Mouse (Mus musculus) kidney, adult 9 months (tissue): ENCODE results near the gene Hist3h2a.

ENCODE experiments used
- DNase-seq: peaks from one replicate; pipeline ENCODE4 v3.0.0; 2022

The Hist3h2a gene

GRCm38 (mm10) chr11:58954420-58955142 lies at the start of gene Hist3h2a, which contains the start of gene Trim17:
TSS of gene Hist3h2a (plus strand) at chr11:58954685.
TSS of gene Trim17 (plus strand) at chr11:58954685.
- peak; percentile 98 for DNase-seq

- peak; percentile 35 for DNase-seq
These were observed 49.6 kb upstream of the Hist3h2a start for GRCm38 (mm10) chr11:58904838-58905237.

- DNase-seq: no peak
These were observed 40.7 kb upstream of the Hist3h2a start for GRCm38 (mm10) chr11:58913776-58914175.

- peak; percentile 34 for DNase-seq
These were observed 39.9 kb upstream of the Hist3h2a start for GRCm38 (mm10) chr11:58914461-58915028.

DNA sequence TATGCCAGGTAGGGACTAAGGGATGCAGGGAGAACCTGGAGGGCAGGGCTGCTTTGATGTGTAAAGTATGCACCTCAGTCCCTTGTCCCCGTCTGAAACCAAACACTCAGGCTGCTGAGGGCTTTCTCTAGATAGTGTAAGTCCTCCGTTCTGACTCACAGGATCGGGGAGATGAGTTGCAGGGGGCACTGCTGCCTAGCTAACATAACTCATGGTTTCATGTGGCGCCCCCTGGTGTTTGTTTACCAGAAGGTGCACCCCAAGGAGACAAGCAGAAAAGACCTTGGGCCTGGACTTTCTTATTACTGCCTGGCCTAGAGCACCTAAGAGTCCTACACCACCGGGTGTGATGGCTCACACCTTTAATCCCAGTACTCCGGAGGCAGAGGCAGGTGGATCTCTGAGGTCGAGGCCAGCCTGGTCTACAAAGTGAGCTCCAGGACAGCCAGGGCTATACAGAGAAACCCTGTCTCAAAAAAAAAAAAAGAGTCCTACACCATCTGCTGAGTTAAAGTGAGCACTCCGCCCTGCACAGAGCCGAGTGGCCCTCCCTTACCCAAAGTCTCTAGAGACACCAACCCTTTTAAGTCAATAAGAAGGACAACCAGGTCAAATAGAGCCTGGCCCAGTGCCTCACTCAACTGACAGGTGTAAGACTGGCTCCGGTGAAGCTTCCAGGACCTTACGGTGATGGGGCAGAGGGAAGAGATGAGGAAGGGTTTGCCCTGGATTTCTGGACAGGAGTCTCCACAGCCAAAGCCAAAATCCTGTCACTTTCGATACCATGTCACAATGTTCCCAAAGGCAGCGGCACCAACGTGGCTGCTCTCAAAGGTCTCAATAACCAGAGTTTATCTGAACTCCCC lies 37.4 kb upstream of the Hist3h2a start:
- peak; percentile 48 for DNase-seq

DNA sequence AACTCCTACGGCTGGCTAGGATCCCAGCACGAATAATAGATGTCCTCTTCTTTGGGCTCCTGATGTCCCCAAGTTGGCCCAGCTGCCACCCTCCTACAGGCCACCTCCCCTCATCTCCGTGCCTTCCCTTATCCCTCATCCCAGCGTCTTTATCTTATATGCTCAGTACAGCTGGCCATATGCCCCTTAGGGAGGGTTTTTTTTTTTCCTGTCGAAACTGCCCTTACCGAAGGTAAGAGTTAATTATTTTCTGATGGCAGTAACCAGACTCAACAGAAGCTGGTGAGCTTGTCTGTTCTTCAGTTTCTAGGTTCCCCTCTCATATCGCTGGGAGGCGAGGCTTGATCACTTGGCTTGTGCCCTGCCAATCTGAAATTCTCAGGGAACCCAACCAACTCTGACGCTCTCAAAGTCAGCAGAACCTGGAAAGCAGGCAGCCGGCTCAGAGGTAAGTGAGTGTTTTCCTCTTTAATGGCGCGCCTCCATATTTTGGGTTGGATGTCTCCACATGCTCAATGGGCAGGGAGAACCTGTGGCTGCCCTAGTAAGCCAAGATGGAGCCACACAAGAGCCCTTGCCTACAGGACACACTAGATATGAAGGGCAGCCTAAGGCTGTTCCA lies 36.6 kb upstream of the Hist3h2a start, which contains the start of gene Btnl10:
Gene Btnl10, plus strand, starts transcription at position 164 of the 622 bp plus-strand sequence.
- DNase-seq: no peak

DNA sequence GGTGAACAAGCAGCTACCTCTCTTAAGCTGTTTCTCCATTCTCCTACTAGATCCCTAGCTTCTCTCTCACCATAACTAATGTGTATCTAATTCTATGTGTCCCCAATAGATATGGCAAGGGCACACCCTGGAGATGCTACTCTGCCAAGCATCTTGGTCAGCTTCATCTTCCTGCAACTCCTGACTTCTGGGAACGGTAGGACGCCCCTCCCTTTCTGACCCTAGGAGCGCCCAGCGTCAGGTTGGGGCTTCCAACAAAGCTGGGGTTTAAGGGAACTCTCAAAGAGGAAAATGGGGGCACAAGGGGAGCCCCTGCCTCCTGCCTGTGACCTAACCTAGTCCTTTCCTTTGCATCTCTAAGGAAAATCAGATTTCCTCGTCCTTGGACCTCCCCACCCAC lies 35.7 kb upstream of the Hist3h2a start:
- no peak for DNase-seq

GRCm38 (mm10) chr11:58922420-58922819 lies 32.1 kb upstream of the Hist3h2a start:
- no peak for DNase-seq

DNA sequence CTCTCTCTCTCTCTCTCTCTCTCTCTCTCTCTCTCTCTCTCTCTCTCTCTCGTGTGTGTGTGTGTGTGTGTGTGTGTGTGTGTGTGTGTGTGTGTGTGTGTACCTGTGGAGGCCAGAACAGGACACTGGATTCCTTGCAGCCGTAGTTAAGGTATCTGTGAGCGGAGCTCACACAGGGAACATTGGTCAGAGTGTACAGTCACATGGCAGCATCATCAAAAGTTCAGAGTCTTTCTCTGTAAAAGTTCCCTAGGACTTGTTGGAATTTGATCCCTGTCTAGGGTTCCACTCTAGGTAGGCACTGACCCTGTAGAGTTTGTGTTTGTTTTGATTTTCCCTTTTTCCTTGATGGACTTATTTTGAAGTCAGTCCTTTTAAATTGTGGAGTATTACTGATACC lies 27.8 kb upstream of the Hist3h2a start:
- peak; percentile 81 for DNase-seq

- DNase-seq: no peak
These were observed 27.4 kb upstream of the Hist3h2a start for GRCm38 (mm10) chr11:58927053-58927452.

DNA sequence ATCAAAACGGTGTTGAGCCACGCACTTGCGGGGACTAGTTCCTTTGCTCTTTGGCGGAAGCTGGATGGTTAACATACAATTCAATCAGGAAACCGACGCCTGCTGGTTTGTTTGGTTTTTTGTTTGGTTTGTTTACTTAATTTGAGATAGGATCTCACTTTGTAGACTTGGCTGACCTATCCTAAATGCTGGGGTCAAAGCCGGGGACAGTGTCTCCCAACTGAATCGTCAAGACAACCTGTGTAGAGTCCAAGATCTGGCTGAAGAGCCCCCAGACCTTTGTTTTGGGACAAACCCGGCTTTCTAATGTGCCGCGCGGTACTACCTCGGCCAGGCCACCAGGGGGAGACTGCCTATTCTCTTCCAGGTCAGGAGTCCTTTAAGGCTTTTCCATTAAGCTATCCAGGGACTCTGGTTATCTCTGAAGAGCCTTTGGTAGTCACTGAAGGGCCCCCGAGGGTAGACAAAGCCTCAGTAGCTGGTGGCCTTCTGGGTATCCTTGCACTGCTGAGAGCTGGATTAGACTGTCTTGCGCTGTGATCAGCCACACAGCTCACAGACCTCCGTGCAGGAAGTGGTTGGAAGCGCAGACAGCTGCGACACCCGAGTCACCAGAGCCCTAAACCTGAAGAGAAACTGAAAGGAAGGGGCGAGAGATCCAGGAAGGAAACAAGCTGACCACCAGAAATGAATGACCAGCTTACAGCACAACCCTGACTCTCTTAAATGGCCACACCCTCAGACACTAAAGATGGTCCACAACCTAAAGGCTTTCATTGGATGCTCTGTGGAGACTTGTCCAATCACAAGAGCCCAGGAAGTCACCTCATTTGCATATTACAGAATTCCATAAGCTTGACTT lies 26.5 kb upstream of the Hist3h2a start:
- peak; percentile 71 for DNase-seq

GRCm38 (mm10) chr11:58929055-58929454 lies 25.4 kb upstream of the Hist3h2a start:
- DNase-seq: no peak

DNA sequence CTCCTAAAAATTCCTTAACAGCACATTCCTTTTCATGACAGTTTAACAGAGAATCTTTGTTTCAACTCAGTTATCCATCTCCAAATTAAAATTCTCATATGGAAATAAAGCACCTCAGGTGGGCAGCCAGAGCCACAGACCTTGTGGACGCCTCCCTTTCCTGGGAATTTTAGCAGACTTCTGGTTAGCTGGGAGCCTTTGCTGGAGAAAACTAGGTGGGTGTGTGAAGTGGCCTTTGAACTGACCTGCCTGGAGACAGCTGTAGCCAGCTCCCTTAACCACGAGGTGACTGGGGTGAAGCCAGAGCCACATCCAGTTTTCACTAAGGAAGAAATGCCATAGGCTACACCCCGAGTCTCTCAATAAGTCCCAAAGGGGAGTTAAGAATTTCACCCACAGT lies 24.8 kb upstream of the Hist3h2a start:
- peak; percentile 67 for DNase-seq

GRCm38 (mm10) chr11:58930254-58930653 lies 24.2 kb upstream of the Hist3h2a start:
- no peak for DNase-seq

GRCm38 (mm10) chr11:58931576-58931975 lies 22.9 kb upstream of the Hist3h2a start:
- no peak for DNase-seq

- no peak for DNase-seq
These were observed 16.6 kb upstream of the Hist3h2a start for GRCm38 (mm10) chr11:58937909-58938308.

- DNase-seq: peak; percentile 95
These were observed 16.0 kb upstream of the Hist3h2a start, which contains the start of gene Rnf187 for GRCm38 (mm10) chr11:58938322-58939087. TSS of gene Rnf187 (minus strand) at chr11:58938916.

GRCm38 (mm10) chr11:58939088-58939439 lies 15.4 kb upstream of the Hist3h2a start:
- no peak for DNase-seq

- DNase-seq: no peak
These were observed 10.3 kb upstream of the Hist3h2a start for GRCm38 (mm10) chr11:58944136-58944535.

DNA sequence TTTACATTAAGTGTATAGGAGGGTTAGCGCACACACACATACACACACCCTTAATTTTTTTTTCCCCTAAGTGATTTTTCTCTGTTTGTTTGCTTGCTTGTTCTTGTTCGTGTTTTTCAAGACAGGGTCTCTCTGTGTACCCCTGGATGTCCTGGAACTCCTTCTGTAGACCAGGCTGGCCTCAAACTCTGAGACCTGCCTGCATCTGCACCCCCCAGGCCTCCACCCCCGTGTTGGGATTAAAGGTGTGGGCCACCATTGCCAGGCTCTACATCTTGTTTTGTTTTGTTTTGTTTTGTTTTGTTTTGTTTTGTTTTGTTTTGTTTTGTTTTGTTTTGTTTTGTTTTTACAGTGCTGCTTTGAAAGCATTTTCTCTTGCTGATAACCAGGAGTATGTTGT lies 7.2 kb upstream of the Hist3h2a start:
- DNase-seq: no peak
